Mouse (Mus musculus): Measurements from ENCODE around the gene Dok5. TPM values are rescaled to one million over a fixed set of nuclear protein-coding genes. Genes with fewer than 3 reads are reported as not detected.

Gene Dok5
- polyA plus RNA-seq, 1 experiment, result 0.02 TPM

- Histone ChIP-seq H3ac (ENCODE audit: control insufficient read depth, insufficient read length) (no peak overlapping the region), H3K36me3 (ENCODE audit: control insufficient read depth, insufficient read depth) (no peaks in the 10 kb centered on the region), H3K4me2 (ENCODE audit: low read depth) (no peak overlapping the region), H3K27me3 (ENCODE audit: control insufficient read depth, insufficient read depth, insufficient read length) (no peaks in the 10 kb centered on the region), H3K4me3 (no peak overlapping the region), H3K79me2 (ENCODE audit: control insufficient read depth, insufficient read depth) (no peaks in the 10 kb centered on the region)
- no peak for TF ChIP-seq SRF (IDR thresholded peaks at IDR 0.05; ENCODE audit: control insufficient read depth, insufficient read length, low read depth)
- TF ChIP-seq CEBPB (IDR thresholded peaks at IDR 0.05; ENCODE audit: insufficient read depth, poor library complexity, severe bottlenecking), result no peak
- TF ChIP-seq MYOG (IDR thresholded peaks at IDR 0.05; ENCODE audit: control insufficient read depth in 1 of 3, insufficient read depth in 1 of 3, insufficient read length in 2 of 3, low read depth in 2 of 3), result no peak
- TF ChIP-seq MAX (IDR thresholded peaks at IDR 0.05; ENCODE audit: low read depth), result no peak
- TF ChIP-seq TCF12 (IDR thresholded peaks at IDR 0.05; ENCODE audit: insufficient read depth, poor library complexity, severe bottlenecking), result no peak
- no peak for TF ChIP-seq MYOD1 (IDR thresholded peaks at IDR 0.05; ENCODE audit: control insufficient read depth in 1 of 3, insufficient read length in 2 of 3, low read depth in 2 of 3)
- TF ChIP-seq TCF3 (IDR thresholded peaks at IDR 0.05; ENCODE audit: insufficient read length, low read depth), result no peak
- no peak for TF ChIP-seq E2F4 (IDR thresholded peaks at IDR 0.05; ENCODE audit: insufficient read depth)
- no peak for TF ChIP-seq POLR2A (IDR thresholded peaks at IDR 0.05; ENCODE audit: insufficient read length, low read depth)
- no peak for TF ChIP-seq REST (IDR thresholded peaks at IDR 0.05; ENCODE audit: insufficient read depth, insufficient read length)
- no peak for TF ChIP-seq USF1 (IDR thresholded peaks at IDR 0.05; ENCODE audit: low read depth)
- no peak for TF ChIP-seq POLR2AphosphoS2 (IDR thresholded peaks at IDR 0.05; ENCODE audit: insufficient read length, low read depth)
Observed at GRCm38 (mm10) chr2:170862799-170863198, 131.2 kb downstream of the Dok5 start.

GRCm38 (mm10) chr2:170863201-170863600 is 131.6 kb downstream of the Dok5 start:
- no peak overlapping the region for H3K4me3 ChIP-seq
- no peaks in the 10 kb centered on the region for H3K36me3 ChIP-seq (ENCODE audit: control insufficient read depth, insufficient read depth)
- H3K27me3 ChIP-seq (ENCODE audit: control insufficient read depth, insufficient read depth, insufficient read length), result no peaks in the 10 kb centered on the region
- no peak overlapping the region for H3ac ChIP-seq (ENCODE audit: control insufficient read depth, insufficient read length)
- no peak overlapping the region for H3K4me2 ChIP-seq (ENCODE audit: low read depth)
- TF ChIP-seq SRF (IDR thresholded peaks at IDR 0.05; ENCODE audit: control insufficient read depth, insufficient read length, low read depth) (no peak), E2F4 (IDR thresholded peaks at IDR 0.05; ENCODE audit: insufficient read depth) (no peak), TCF12 (IDR thresholded peaks at IDR 0.05; ENCODE audit: insufficient read depth, poor library complexity, severe bottlenecking) (no peak), MYOD1 (IDR thresholded peaks at IDR 0.05; ENCODE audit: control insufficient read depth in 1 of 3, insufficient read length in 2 of 3, low read depth in 2 of 3) (no peak), REST (IDR thresholded peaks at IDR 0.05; ENCODE audit: insufficient read depth, insufficient read length) (no peak), MAX (IDR thresholded peaks at IDR 0.05; ENCODE audit: low read depth) (no peak), MYOG (IDR thresholded peaks at IDR 0.05; ENCODE audit: control insufficient read depth in 1 of 3, insufficient read depth in 1 of 3, insufficient read length in 2 of 3, low read depth in 2 of 3) (no peak), CEBPB (IDR thresholded peaks at IDR 0.05; ENCODE audit: insufficient read depth, poor library complexity, severe bottlenecking) (no peak)
- H3K79me2 ChIP-seq (ENCODE audit: control insufficient read depth, insufficient read depth), result no peaks in the 10 kb centered on the region

- Histone ChIP-seq H3K4me3 (no peak overlapping the region), H3K27me3 (ENCODE audit: control insufficient read depth, insufficient read depth, insufficient read length) (no peaks in the 10 kb centered on the region), H3K4me2 (ENCODE audit: low read depth) (no peak overlapping the region), H3ac (ENCODE audit: control insufficient read depth, insufficient read length) (no peak overlapping the region), H3K79me2 (ENCODE audit: control insufficient read depth, insufficient read depth) (no peaks in the 10 kb centered on the region), H3K36me3 (ENCODE audit: control insufficient read depth, insufficient read depth) (no peaks in the 10 kb centered on the region)
- no peak for TF ChIP-seq POLR2A (IDR thresholded peaks at IDR 0.05; ENCODE audit: insufficient read length, low read depth)
- TF ChIP-seq USF1 (IDR thresholded peaks at IDR 0.05; ENCODE audit: low read depth), result no peak
- TF ChIP-seq E2F4 (IDR thresholded peaks at IDR 0.05; ENCODE audit: insufficient read depth), result no peak
- TF ChIP-seq TCF3 (IDR thresholded peaks at IDR 0.05; ENCODE audit: insufficient read length, low read depth), result no peak
- no peak for TF ChIP-seq CEBPB (IDR thresholded peaks at IDR 0.05; ENCODE audit: insufficient read depth, poor library complexity, severe bottlenecking)
- no peak for TF ChIP-seq REST (IDR thresholded peaks at IDR 0.05; ENCODE audit: insufficient read depth, insufficient read length)
- TF ChIP-seq MYOD1 (IDR thresholded peaks at IDR 0.05; ENCODE audit: control insufficient read depth in 1 of 3, insufficient read length in 2 of 3, low read depth in 2 of 3), result no peak
- no peak for TF ChIP-seq TCF12 (IDR thresholded peaks at IDR 0.05; ENCODE audit: insufficient read depth, poor library complexity, severe bottlenecking)
- TF ChIP-seq POLR2AphosphoS2 (IDR thresholded peaks at IDR 0.05; ENCODE audit: insufficient read length, low read depth), result no peak
- no peak for TF ChIP-seq MAX (IDR thresholded peaks at IDR 0.05; ENCODE audit: low read depth)
- TF ChIP-seq MYOG (IDR thresholded peaks at IDR 0.05; ENCODE audit: control insufficient read depth in 1 of 3, insufficient read depth in 1 of 3, insufficient read length in 2 of 3, low read depth in 2 of 3), result no peak
- no peak for TF ChIP-seq SRF (IDR thresholded peaks at IDR 0.05; ENCODE audit: control insufficient read depth, insufficient read length, low read depth)
Observed at GRCm38 (mm10) chr2:170864043-170864442, 132.4 kb downstream of the Dok5 start.

GRCm38 (mm10) chr2:170864820-170865219 is 133.2 kb downstream of the Dok5 start:
- no peak overlapping the region for H3K4me3 ChIP-seq
- no peaks in the 10 kb centered on the region for H3K27me3 ChIP-seq (ENCODE audit: control insufficient read depth, insufficient read depth, insufficient read length)
- H3K4me2 ChIP-seq (ENCODE audit: low read depth), result no peak overlapping the region
- H3K79me2 ChIP-seq (ENCODE audit: control insufficient read depth, insufficient read depth), result no peaks in the 10 kb centered on the region
- TF ChIP-seq SRF (IDR thresholded peaks at IDR 0.05; ENCODE audit: control insufficient read depth, insufficient read length, low read depth) (no peak), TCF3 (IDR thresholded peaks at IDR 0.05; ENCODE audit: insufficient read length, low read depth) (no peak), CEBPB (IDR thresholded peaks at IDR 0.05; ENCODE audit: insufficient read depth, poor library complexity, severe bottlenecking) (no peak), POLR2A (IDR thresholded peaks at IDR 0.05; ENCODE audit: insufficient read length, low read depth) (no peak), REST (IDR thresholded peaks at IDR 0.05; ENCODE audit: insufficient read depth, insufficient read length) (no peak), USF1 (IDR thresholded peaks at IDR 0.05; ENCODE audit: low read depth) (no peak), MAX (IDR thresholded peaks at IDR 0.05; ENCODE audit: low read depth) (no peak), POLR2AphosphoS2 (IDR thresholded peaks at IDR 0.05; ENCODE audit: insufficient read length, low read depth) (no peak)
- no peak overlapping the region for H3ac ChIP-seq (ENCODE audit: control insufficient read depth, insufficient read length)
- no peaks in the 10 kb centered on the region for H3K36me3 ChIP-seq (ENCODE audit: control insufficient read depth, insufficient read depth)

- Histone ChIP-seq H3K4me2 (ENCODE audit: low read depth) (no peak overlapping the region), H3K79me2 (ENCODE audit: control insufficient read depth, insufficient read depth) (no peaks in the 10 kb centered on the region), H3K4me3 (no peak overlapping the region), H3K36me3 (ENCODE audit: control insufficient read depth, insufficient read depth) (no peaks in the 10 kb centered on the region), H3K27me3 (ENCODE audit: control insufficient read depth, insufficient read depth, insufficient read length) (no peaks in the 10 kb centered on the region), H3ac (ENCODE audit: control insufficient read depth, insufficient read length) (no peak overlapping the region)
- TF ChIP-seq MYOD1 (IDR thresholded peaks at IDR 0.05; ENCODE audit: control insufficient read depth in 1 of 3, insufficient read length in 2 of 3, low read depth in 2 of 3) (no peak), TCF3 (IDR thresholded peaks at IDR 0.05; ENCODE audit: insufficient read length, low read depth) (no peak), POLR2AphosphoS2 (IDR thresholded peaks at IDR 0.05; ENCODE audit: insufficient read length, low read depth) (no peak), USF1 (IDR thresholded peaks at IDR 0.05; ENCODE audit: low read depth) (no peak), E2F4 (IDR thresholded peaks at IDR 0.05; ENCODE audit: insufficient read depth) (no peak), MYOG (IDR thresholded peaks at IDR 0.05; ENCODE audit: control insufficient read depth in 1 of 3, insufficient read depth in 1 of 3, insufficient read length in 2 of 3, low read depth in 2 of 3) (no peak), TCF12 (IDR thresholded peaks at IDR 0.05; ENCODE audit: insufficient read depth, poor library complexity, severe bottlenecking) (no peak), CEBPB (IDR thresholded peaks at IDR 0.05; ENCODE audit: insufficient read depth, poor library complexity, severe bottlenecking) (no peak), POLR2A (IDR thresholded peaks at IDR 0.05; ENCODE audit: insufficient read length, low read depth) (no peak)
Observed at GRCm38 (mm10) chr2:170870566-170870965, 139.0 kb downstream of the Dok5 start.
